Mouse (Mus musculus): Measurements from ENCODE around the gene Meis1.

The Meis1 gene

GRCm38 (mm10) chr11:18897921-18898646 is 120.7 kb downstream of the Meis1 start:
- DNase-seq, result peak; percentile 15

DNA sequence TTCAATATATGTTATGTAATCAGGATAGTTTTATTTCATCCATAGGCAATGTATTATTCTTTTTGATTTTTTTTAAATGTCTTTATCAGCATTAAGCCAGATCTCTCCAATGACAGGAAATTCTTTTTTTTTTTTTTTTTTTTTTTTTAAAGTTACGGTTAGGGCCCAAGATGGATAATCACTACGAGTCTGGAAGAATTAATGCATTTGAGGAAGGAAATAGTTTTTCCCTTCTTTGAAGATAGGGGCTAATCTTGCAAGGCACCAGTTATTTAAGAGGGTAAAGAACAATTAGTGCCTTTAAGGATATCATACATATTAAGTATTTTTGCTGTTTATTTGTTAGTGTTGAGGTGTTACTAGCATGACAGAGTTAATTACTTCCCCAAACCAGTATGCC is 121.5 kb downstream of the Meis1 start:
- no peak for DNase-seq

GRCm38 (mm10) chr11:18892470-18892869 is 126.3 kb downstream of the Meis1 start:
- no peak for DNase-seq

DNA sequence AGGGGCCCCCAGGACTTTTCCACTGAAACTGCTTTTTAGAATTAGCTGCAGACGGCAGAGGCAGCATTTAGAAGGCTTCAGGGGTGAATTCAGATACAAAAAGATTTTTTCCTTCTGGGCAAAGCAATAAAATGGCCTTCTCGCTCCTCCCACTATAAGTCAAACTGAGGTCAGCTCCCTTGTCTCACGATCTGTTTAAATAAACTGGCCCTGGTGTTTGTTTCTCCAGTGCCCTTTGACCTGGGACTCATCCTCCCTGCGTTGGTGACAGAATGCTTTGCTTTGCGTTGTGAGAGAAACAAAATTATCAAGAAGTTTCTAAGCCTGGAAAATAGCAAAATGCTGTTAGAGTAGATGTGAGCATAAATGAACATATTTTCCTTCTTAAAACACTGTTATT is 129.6 kb downstream of the Meis1 start:
- DNase-seq, result no peak

DNA sequence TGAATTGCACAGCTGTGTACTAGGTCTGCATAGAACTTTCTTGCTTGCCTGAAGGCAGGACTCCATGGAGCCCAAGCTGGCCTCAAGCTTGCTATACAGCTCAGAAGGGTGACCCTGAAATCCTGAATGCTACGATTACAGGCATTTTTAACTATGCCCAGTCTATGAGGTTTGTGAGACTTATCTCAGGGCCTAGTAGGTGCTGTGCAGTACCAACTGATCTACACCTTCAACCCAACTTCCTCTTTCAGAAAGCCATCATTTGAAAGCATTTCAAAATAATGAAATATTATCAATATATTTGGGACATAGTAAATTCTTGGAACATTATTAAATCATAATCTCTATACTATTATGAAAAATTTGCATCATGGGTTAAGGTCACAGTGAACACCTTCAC is 130.1 kb downstream of the Meis1 start:
- no peak for DNase-seq

DNA sequence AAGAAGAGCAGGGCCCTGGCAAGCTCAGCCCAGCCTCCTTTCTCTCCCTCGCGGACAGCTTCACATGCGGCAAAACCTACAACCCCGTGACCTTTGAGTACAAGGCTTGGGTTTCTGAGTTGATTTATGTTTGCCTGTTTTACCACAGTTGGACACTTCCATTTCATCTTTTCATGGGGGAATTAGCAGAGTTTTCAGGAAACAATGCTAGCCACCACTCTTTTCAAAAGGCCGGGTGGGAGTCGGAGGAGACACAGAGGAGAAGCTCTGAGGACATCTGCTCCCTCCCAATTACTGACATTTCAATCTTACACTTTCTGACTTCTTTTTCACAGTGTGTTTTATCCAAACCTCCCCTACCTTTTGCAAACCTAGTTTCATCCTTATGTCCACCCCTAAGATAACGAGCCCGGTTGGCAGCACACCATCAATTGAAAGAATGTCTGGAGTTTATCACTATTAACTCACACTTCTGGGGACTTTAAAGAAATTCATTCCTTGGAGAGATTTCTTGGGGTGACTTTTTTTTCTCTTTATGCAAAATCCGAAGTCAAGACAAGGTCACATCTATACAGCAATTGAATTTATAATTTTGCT is 133.0 kb downstream of the Meis1 start:
- DNase-seq, result no peak

DNA sequence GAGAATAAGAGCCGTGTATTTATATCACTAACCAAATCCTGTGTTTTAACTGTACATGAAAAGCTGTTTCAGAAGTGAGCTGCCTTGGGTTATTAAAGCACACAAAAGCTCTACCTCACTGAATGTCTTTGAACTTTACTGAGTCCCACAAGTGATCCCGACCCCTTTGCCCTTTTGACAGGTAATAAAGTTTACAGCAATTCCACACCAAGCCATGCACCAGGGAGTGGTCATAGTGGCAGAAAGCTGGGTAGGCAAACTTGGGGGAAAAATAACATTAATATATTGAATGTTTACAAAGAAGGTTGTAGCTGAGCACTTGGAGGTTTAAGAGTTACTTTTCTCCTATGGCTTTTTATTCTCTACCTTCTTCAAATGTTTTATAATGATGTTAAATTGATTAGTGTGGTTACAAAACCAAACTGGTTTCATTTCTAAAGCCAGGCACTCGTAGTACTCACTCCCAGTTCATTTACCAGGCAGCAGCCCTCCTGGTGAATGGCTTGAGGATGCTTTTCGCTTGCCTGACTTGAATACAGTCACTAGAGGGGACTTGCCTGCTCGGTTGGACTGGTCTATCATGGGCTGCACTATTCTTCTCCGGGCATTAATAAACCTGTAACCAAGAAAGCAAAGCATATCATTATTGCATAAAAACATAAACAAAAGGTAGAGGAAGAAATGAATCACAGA is 133.6 kb downstream of the Meis1 start:
- no peak for DNase-seq

- DNase-seq, result no peak
These were observed 134.8 kb downstream of the Meis1 start for GRCm38 (mm10) chr11:18883987-18884386.

- no peak for DNase-seq
These were observed 135.3 kb downstream of the Meis1 start for GRCm38 (mm10) chr11:18883507-18883881.

GRCm38 (mm10) chr11:18882747-18883506 is 135.9 kb downstream of the Meis1 start:
- DNase-seq, result no peak

- no peak for DNase-seq
These were observed 136.5 kb downstream of the Meis1 start for GRCm38 (mm10) chr11:18882315-18882714.

DNA sequence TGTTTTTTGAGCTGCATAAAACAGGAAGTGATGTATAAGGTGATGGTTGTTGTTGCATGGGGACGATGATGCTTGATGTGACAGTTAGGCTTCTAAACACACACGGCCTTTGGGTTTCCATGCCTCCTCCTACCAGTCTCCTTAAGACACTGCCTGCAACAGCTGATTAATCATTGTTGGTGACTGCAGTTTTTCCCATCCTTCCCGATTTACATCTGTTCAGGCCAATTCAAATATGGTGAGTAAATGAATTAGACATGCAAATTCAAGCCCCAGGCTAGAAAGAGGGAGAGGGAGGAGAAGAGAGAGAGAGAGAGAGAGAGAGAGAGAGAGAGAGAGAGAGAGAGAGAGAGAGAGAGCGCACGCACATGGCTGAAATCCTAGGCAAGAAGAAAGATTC is 138.0 kb downstream of the Meis1 start:
- no peak for DNase-seq

- DNase-seq, result no peak
These were observed 139.3 kb downstream of the Meis1 start for GRCm38 (mm10) chr11:18879456-18879818.

DNA sequence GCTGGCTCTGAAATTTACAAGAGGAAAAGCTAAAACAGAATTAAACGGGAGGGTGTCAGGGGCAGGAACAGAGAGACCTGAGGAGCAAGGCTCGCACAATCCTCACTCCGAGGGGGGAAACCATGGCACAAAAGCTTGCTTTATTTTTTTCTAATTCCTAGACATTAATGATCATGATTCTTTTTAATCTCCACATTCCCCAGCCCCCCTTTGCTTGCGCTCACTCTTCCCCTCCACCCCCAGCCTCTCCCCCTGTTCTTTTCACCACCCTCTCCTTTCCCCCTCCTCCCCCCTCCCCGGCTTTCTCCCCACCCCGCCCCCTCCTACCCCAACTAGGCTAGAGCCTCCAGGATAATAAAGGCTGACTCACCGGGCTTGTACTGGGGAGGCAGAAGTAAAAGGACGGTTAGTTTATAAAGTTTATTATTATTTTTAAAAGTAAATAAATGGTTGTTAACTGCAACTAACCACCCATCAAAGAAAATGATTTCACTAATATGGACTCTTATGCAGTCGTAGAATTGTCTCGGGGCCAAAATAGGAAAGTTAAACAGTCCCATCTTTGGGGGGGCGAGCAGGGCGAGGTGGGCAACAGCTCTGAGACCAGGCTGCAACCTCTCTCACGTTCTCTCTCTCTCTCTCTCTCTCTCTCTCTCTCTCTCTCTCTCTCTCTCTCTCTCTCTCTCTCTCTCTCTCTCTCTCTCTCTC is 139.9 kb downstream of the Meis1 start:
- no peak for DNase-seq

GRCm38 (mm10) chr11:18878016-18878415 is 140.8 kb downstream of the Meis1 start:
- peak; percentile 22 for DNase-seq

GRCm38 (mm10) chr11:18877626-18878011 is 141.2 kb downstream of the Meis1 start:
- DNase-seq, result peak; percentile 54

GRCm38 (mm10) chr11:18876886-18877625 is 141.7 kb downstream of the Meis1 start:
- DNase-seq, result peak; percentile 26

DNA sequence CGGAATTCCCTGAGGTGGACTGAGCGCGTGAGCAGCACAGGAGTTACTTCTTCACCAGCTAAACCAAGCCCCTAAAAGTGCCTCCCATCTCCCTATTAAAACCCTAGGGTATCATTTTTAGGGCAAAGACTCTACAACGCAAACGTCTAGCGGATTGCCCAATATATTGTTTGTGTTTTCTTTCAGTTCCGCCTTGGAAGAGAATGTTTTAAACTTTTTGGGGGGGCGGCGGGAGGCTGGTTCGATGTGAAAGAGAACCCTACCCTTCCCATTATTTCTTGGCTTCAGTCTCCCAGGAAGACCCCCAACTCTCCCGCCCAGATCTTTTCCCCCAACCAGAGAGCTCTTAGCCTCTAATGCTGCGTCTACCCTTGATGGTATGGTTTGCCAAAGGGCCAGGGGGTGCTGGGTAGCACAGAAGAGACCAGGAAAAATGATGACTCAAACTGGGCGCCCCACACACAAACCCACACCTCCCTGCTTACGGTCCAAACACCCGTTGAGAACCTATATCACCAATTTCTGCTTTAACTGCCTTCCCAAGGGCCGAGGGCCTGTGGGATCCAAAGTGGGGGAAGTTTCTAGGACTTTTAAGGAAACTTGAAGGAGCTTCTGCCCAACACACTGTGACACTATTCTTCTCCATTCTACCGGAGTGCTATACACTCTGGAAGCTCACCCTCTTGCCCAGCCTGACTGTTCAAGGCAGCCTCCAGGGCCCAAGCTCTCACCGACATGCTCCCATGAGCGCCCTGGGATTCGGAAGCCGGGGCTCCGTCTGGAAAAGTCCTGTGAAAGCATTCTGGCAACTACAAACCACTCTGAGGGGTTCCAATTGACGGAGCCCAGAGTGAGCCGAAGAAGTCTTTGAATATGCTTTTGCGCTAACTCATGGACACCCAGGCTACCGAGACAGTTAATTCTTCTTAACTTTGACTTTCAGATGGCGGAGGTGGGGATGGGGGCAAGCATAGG is 142.6 kb downstream of the Meis1 start:
- DNase-seq, result peak; percentile 11

DNA sequence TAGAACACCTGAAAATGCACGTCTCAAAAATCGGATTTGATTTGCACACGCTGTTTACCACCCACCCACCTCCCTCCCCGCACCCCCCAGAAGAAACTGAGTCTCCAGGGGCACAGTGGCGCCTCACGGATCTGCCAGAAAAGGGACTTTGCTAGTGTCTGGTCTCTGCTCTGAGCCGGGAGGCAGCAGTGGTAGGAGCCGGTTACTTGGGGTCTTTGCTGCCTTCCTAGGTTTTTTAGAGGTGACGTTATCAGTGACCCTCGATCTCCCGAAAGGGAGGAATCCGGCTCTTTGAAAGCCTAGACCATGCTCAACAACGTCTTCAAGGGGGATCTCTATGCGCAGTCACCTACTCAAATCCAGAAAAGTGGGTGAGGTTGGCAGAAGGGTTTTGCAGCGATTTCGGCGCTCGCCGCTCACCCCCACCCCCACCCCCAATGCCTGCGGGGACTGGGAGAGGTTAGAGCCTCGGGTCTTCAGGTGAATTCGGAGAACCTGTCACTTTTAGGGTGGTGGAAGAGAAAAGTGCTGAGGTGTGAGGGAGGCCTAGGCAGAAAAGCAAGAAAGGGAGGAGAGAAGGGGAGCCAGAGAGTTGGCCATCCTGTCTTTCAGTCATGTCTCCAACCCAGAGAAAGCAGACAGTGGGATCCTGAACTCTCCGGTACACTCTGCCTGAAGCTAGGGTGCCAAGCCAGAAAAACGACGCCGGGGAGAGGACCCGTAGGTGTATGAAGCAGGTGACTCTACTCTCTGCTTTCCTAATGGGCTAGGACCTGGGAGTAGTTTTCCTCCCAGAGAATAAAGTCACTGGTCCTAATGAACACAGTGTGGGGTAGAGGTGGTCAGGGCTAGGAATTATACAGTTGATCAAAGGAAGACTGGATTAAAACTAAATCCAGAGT is 143.5 kb downstream of the Meis1 start:
- no peak for DNase-seq
